In the genomic region with DNA sequence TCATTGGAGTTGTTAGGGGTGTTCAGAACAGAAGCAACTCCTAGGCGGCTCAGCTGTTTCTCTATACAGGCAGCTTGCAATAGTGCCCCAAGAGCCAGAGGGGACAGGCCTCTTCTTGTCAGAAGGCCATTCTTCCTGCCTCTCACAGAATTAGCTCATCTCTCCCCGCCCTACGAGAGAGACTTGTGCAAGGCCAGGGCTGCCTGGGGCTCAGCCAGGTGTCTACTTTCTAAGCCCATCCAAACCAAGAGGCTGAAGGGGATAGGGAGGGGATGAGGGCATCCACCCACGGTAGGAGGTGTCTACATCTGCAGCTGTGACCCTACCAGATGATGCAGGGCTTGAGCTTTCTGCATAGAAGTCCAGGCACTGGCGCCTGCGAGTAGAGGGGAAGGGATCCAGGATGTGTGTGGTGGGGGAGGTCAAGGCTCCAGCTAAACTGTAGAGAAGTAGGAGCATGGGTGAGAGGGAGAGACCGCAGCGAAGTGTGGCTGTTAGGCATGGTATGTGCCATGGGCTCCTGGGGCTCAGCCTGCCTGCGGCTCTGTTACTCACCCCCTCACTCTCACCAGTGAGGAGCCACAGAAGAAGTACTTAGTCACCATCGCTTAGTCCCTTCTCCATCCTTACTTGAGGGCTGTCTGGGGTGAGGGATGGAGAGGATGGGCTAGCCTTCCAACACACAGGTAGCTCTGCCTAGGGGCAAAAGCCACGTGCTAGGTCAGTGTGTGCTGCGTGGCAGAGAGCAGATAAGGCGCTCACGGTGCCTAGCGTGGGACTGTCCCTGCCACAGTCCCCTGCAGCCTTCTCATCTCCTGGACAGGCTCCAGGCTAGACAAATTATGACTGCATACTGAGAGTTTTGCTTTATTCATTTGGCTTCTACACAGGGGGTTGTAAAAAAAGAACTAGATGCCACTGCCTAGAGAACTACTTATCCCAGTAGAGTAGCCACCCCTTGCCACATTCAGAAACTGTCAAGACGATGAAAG, we compare ENCODE assay signal across 8 mouse cellular contexts.
DNase-seq lines count a peak whose midpoint lies in the region; ATAC-seq and TF ChIP-seq lines count a peak whose summit lies in the region.

No protein-coding gene starts in this region.

- peak overlapping the region; percentile 25; the same call in 1 of the 2 replicates for H3K9ac ChIP-seq in embryonic facial prominence, embryonic 14.5 days (ENCODE audit: low read depth, low read length)
- H3K9ac ChIP-seq in midbrain, embryonic 11.5 days (ENCODE audit: low read length): peak overlapping the region; percentile 25

- ATAC-seq in embryonic facial prominence, embryonic 14.5 days (ENCODE audit: low read depth): peak; percentile 5; the same call in 1 of the 2 replicates
- ATAC-seq in midbrain, embryonic 11.5 days (ENCODE audit: low FRiP score): no peak

- H3K4me3 ChIP-seq in kidney, adult 2 months (ENCODE audit: insufficient read depth, low read depth, low read length): no peak overlapping the region
- no peak overlapping the region for H3K4me3 ChIP-seq in embryonic facial prominence, embryonic 14.5 days (ENCODE audit: low read depth, low read length)
- no peak overlapping the region for H3K4me3 ChIP-seq in midbrain, embryonic 11.5 days (ENCODE audit: low read depth, low read length)

- TF ChIP-seq CTCF in kidney, adult 2 months (conservative IDR thresholded peaks at IDR 0.05; ENCODE audit: insufficient read depth, insufficient read length, low read depth, low read length): no peak

- no peak overlapping the region for H3K4me2 ChIP-seq in embryonic facial prominence, embryonic 14.5 days (ENCODE audit: low read depth, low read length)
- no peak overlapping the region for H3K4me2 ChIP-seq in midbrain, embryonic 11.5 days

- intact Hi-C loops in heart, postnatal 14 days (cut with DNase I): loop anchor here (10.0 kb wide), 1 partner anchor 56 kb away; no protein-coding TSS in a partner anchor

- TF ChIP-seq POLR2A in kidney, adult 2 months (IDR thresholded peaks at IDR 0.05; ENCODE audit: low read depth, low read length): no peak

- no peaks in the 10 kb centered on the region for H3K9me3 ChIP-seq in embryonic facial prominence, embryonic 14.5 days (ENCODE audit: control insufficient read depth, low read length)
- no peaks in the 10 kb centered on the region for H3K9me3 ChIP-seq in midbrain, embryonic 11.5 days (ENCODE audit: control insufficient read depth, low read length)

- no peak overlapping the region for H3K27ac ChIP-seq in kidney, adult 2 months (ENCODE audit: insufficient read depth, low read depth, low read length)
- H3K27ac ChIP-seq in embryonic facial prominence, embryonic 14.5 days (replicated peaks; ENCODE audit: low read depth, low read length): peak overlapping the region; percentile 90; the same call in 1 of the 2 replicates
- H3K27ac ChIP-seq in midbrain, embryonic 11.5 days (ENCODE audit: low read depth, low read length): peak overlapping the region; percentile 93

- no peaks in the 10 kb centered on the region for H3K36me3 ChIP-seq in kidney, adult 2 months (ENCODE audit: control insufficient read depth, insufficient read depth, low read length)
- H3K36me3 ChIP-seq in embryonic facial prominence, embryonic 14.5 days (ENCODE audit: control insufficient read depth, insufficient read depth, low read length): no peaks in the 10 kb centered on the region; the same call in 1 of the 2 replicates
- 0 out of 2 replicates have a peak, but pooled peaks cover 2% of the 10 kb centered on the region for H3K36me3 ChIP-seq in midbrain, embryonic 11.5 days (ENCODE audit: control insufficient read depth, insufficient read depth, low read length)

- H3K4me1 ChIP-seq in kidney, adult 2 months (ENCODE audit: control insufficient read depth, insufficient read depth, low read length): peaks cover 26% of the 10 kb centered on the region
- peaks cover 63% of the 10 kb centered on the region for H3K4me1 ChIP-seq in embryonic facial prominence, embryonic 14.5 days (ENCODE audit: control insufficient read depth, insufficient read depth, low read length)
- H3K4me1 ChIP-seq in midbrain, embryonic 11.5 days (ENCODE audit: control insufficient read depth, insufficient read depth, low read length): peaks cover 72% of the 10 kb centered on the region

- no peaks in the 10 kb centered on the region for H3K27me3 ChIP-seq in kidney, adult 2 months (replicated peaks; ENCODE audit: control insufficient read depth, insufficient read depth, low read length)
- no peaks in the 10 kb centered on the region for H3K27me3 ChIP-seq in embryonic facial prominence, embryonic 14.5 days (replicated peaks; ENCODE audit: control insufficient read depth, insufficient read depth, low read length)
- no peaks in the 10 kb centered on the region for H3K27me3 ChIP-seq in midbrain, embryonic 11.5 days (ENCODE audit: control insufficient read depth, insufficient read depth, low read length)

- WGBS in kidney, adult 2 months: 69% methylated on average over 16 of the region's 16 CpGs
- 55% methylated on average over 16 of the region's 16 CpGs for WGBS in embryonic facial prominence, embryonic 14.5 days
- WGBS in midbrain, embryonic 11.5 days: 59% methylated on average over 16 of the region's 16 CpGs

- DNase-seq in kidney, adult 2 months: peak; percentile 42
- DNase-seq in kidney, postnatal 10 days: no peak
- DNase-seq in NIH3T3 (ENCODE audit: low read depth): peak; percentile 55
- DNase-seq in embryonic facial prominence, embryonic 14.5 days (ENCODE audit: low spot score): peak; percentile 84
- DNase-seq in heart, postnatal 14 days: peak; percentile 52 to 56
- DNase-seq in midbrain, embryonic 11.5 days (ENCODE audit: low spot score, missing footprints): no peak
- no peak for DNase-seq in spleen, postnatal 4 days (ENCODE audit: low spot score in 2 of 2)
- no peak for DNase-seq in thymus, postnatal 36 days

Comparison
In these comparisons a context has a peak if more than half of its experiments do, and no peak if none do; other contexts are left out.
1. DNase-seq: peak in kidney, adult 2 months (single experiment), NIH3T3 (single experiment), embryonic facial prominence, embryonic 14.5 days (single experiment) and heart, postnatal 14 days (2 of 2); none in kidney, postnatal 10 days (single experiment), midbrain, embryonic 11.5 days (single experiment), spleen, postnatal 4 days (0 of 2) and thymus, postnatal 36 days (0 of 2).